Mouse (Mus musculus) embryonic facial prominence, embryonic 10.5 days (tissue): ENCODE measurements around the gene Dus1l. TPM values are rescaled to one million over a fixed set of nuclear protein-coding genes. Genes with fewer than 3 reads are reported as not detected.
A peak's percentile ranks its signal among the peaks of the same experiment; 100 is the strongest.
"Not testable (repeated sequence)": the region's sequence is repeated elsewhere in the genome, so short reads cannot be mapped to it uniquely, and the experiment has no call there.

Experiments used
- DNase-seq: peaks from one replicate; pipeline ENCODE4 v3.0.0-alpha.2; 2017; ENCODE audit warnings: low spot score
- H3K27ac ChIP-seq: fragments of 300-500 bp; sonication (generic); replicated peaks from 2 replicates; pipeline ENCODE4 v1.5.1; 2016; ENCODE audit warnings: mild to moderate bottlenecking
- H3K27me3 ChIP-seq: fragments of 300-500 bp; sonication (generic); replicated peaks from 2 replicates; pipeline ENCODE4 v1.6.1; 2016; ENCODE audit warnings: low read depth, mild to moderate bottlenecking; ENCODE audit not compliant: poor library complexity, severe bottlenecking
- H3K36me3 ChIP-seq: fragments of 300-500 bp; sonication (generic); replicated peaks from 2 replicates; pipeline ENCODE4 v1.6.1; 2016; ENCODE audit warnings: mild to moderate bottlenecking, moderate library complexity
- H3K4me1 ChIP-seq: fragments of 300-500 bp; sonication (generic); 2 replicates; pipeline ENCODE4 v1.6.1; 2016
- H3K4me3 ChIP-seq: fragments of 300-500 bp; sonication (generic); 2 replicates; pipeline ENCODE4 v1.5.1; 2016; ENCODE audit warnings: mild to moderate bottlenecking, moderate library complexity
- H3K9me3 ChIP-seq: fragments of 300-500 bp; sonication (generic); 2 replicates; pipeline ENCODE4 v1.6.1; 2016; ENCODE audit warnings: mild to moderate bottlenecking
- WGBS: fragments of 180-500 bp; shearing (Covaris S2); methylation state at CpG from one replicate; pipeline ENCODE4 v1.1.7; 2016; 5-methylcytosine and 5-hydroxymethylcytosine counted together
- polyA plus RNA-seq: library from polyadenylated mRNA; unstranded; fragments of >200 nt; fragmentation: Nextera tagmentation; extraction: Ambion mirVana; gene quantifications from 2 replicates; pipeline ENCODE4 v1.2.1, GENCODE M21; 2016

Dus1l gene
- polyA plus RNA-seq, 1 experiment from 2014 or later: 96.6 TPM

DNA sequence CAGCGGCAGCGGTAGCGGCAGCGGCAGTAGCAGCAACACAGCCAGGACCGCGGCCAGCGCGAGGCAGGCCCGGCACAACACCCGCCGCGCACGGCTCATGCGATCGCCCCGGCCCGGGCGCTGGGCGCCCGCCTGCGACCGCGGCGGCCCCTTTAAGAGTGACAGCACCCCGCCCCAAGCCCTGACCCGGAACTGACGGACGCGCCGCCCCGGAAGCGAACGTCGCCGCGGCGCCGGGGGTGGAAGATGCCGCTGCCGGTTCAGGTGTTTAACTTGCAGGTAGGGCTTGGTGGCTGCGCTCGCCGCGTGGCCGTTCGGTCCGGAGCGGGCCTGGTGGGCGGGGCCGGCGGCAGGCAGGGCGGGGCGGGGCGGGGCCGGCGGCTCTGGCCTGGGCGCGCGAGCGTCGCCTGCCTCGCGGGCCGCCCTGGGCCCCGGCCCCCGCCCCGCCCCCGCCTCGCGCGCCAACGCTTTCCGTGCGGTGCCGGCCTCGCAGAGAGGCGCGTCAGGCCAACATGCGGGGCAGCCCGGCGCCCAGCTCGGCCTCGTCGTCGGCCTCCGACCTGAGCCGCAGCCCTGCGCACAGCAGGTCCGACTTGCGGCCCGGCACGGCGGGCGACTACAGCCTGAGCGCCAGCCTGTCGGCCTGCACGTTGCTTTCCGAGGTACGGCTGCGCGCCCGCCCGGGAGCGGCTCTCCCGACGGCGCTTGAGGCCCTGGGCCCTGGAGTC lies 12.0 kb downstream of the Dus1l start, which contains the start of the genes Rfng and Gps1:
Gene Rfng, minus strand, starts transcription at position 144 of the 728 bp plus-strand sequence.
Gene Gps1, plus strand, starts transcription at position 209 of the 728 bp plus-strand sequence.
- Histone ChIP-seq H3K36me3 (peaks cover 67% of the 10 kb centered on the region), H3K4me1 (peaks cover 27% of the 10 kb centered on the region), H3K4me3 (peak within 1 kb of the TSS; percentile 99), H3K27me3 (peaks cover 17% of the 10 kb centered on the region), H3K9me3 (no peaks in the 10 kb centered on the region), H3K27ac (peak within 1 kb of the TSS; percentile 87)
- DNase-seq: peak; percentile 89
- under 1% methylated on average over 107 of the region's 107 CpGs for WGBS

DNA sequence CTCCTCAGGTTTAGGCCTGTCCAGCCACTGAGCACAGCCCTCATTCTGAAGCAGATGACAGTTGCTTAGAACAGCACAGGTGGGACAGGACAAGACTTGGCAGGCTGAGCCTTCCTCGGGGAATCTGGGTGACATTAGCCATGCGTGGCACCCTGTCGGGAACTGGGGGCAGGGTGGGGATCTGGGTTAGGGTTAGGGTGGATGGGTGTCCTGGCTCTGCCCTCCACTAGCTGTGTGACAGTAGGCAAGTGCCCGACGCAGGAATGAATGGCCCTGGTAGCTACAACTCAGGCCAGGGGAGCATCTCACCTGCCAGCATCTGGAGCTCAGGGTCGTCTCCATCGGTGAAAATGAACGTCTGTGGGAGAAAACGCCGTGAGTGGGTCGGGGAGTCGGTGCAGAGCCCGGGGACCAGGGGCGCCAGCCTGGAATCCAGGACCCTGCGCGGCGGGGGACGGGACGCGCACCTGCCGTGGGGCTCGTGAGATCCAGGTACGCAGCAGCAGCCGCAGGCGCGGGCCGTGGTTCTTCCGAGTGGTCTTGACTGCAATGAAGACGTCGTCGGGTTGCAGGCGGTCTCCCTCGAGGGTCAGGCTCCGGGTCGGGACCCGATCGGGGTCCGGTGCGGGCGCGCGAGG lies 12.7 kb downstream of the Dus1l start:
- Histone ChIP-seq H3K9me3 (no peaks in the 10 kb centered on the region), H3K27me3 (peaks cover 17% of the 10 kb centered on the region), H3K36me3 (peaks cover 62% of the 10 kb centered on the region), H3K4me3 (peak overlapping the region; percentile 99), H3K4me1 (peaks cover 27% of the 10 kb centered on the region), H3K27ac (peak overlapping the region; percentile 87)
- 2% methylated on average over 42 of the region's 42 CpGs for WGBS
- no peak for DNase-seq

DNA sequence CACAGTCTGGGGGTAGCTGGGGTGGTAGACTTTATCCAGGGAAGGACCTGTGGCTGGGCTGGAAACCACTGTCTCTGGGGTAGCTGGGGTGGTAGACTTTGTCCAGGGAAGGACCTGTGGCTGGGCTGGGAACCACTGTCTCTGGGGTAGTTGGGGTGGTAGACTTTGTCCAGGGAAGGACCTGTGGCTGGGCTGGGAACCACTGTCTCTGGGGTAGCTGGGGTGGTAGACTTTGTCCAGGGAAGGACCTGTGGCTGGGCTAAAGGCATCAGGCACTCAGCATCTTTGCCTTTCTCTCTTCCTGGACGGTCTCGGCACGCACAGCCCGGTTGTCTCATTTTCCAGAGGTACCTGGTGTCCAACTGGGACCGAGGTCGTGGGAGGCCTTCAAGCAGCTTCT lies 14.8 kb downstream of the Dus1l start:
- peaks cover 34% of the 10 kb centered on the region for H3K4me1 ChIP-seq
- H3K27ac ChIP-seq, H3K9me3 ChIP-seq, H3K4me3 ChIP-seq, DNase-seq: not testable (repeated sequence)
- 97% methylated on average over 6 of the region's 6 CpGs for WGBS
- peaks cover 40% of the 10 kb centered on the region for H3K36me3 ChIP-seq
- H3K27me3 ChIP-seq: peaks cover 17% of the 10 kb centered on the region

DNA sequence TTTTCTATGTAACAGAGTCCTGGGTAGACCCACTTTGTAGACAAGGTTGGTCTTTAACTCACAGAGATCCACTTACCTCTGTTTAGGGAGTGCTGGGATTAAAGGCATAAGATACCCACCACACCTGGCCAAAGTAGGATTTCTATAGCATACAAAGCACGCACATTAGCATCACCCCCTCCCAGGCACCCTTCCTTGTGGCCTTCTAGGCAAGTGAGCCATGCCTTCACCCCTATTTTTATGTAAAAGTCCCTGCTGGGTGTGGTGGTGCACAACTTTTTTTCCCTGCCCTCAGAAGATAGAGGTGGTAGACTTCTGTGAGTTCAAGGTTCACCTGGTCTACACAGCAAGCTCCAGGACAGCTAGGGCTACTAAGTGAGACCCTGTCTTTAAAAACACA lies 16.3 kb downstream of the Dus1l start:
- DNase-seq: no peak
- H3K27me3 ChIP-seq: peaks cover 17% of the 10 kb centered on the region
- H3K27ac ChIP-seq: no peak overlapping the region
- peaks cover 27% of the 10 kb centered on the region for H3K36me3 ChIP-seq
- H3K9me3 ChIP-seq: no peaks in the 10 kb centered on the region
- 80% methylated on average over 1 of the region's 1 CpGs for WGBS
- peaks cover 32% of the 10 kb centered on the region for H3K4me1 ChIP-seq
- H3K4me3 ChIP-seq: no peak overlapping the region

DNA sequence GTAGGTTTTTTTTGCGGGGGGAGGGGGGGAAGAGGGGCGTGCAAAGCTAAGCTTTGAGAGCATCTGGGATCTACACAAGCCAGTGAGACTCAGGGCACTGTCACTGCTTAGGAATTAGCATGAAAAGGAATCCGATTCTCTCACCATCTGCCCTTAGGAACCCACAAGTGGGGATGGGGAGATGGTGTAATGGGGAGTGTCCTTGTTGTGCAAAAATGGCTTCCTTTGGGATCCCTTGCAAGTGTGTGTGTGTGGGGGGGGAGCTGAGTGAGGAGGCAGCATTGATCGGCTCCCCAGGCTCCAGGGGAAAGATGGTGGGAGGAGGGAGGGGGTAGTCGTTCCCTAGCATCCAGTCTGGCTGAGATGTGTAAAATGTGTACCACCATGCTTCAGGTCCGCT lies 19.1 kb downstream of the Dus1l start:
- Histone ChIP-seq H3K27ac (no peak overlapping the region), H3K36me3 (peaks cover 20% of the 10 kb centered on the region), H3K9me3 (no peaks in the 10 kb centered on the region), H3K27me3 (peaks cover 1% of the 10 kb centered on the region; the same call in 1 of the 2 replicates), H3K4me1 (peaks cover 18% of the 10 kb centered on the region), H3K4me3 (no peak overlapping the region)
- WGBS: 40% methylated on average over 6 of the region's 6 CpGs
- no peak for DNase-seq

DNA sequence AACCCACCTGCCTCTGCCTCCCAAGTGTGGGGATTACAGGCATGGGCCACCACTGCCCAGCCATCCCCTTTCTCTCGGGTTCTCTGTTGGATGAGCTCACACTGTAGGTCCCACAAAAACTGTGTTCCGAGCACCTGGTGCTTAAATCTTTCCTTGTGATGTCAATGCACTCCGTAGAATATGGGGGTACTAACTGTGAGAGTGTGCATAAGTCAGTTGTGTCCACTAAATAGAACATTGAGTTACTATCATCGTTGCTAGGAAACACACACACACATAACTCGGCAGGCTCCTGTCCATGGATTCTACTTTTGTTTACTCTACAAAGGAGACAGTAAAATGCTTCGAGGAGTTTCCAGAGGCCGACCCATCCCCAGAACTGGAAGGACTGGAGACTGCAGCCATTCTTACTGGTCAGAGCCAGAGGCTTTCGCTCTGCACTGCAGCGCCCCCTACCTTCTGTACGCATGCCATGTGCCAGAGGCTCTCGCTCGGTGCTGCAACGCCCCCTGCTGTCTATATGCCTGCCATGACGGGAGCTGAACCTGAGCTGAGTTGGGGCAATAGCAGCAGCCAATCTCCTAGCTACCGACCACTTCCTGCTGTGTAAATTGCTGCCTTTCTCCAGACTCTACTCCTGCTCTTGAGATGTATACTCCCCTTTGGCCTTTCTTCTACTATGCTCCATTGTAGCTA lies 20.3 kb downstream of the Dus1l start:
- Histone ChIP-seq H3K4me1 (peaks cover 18% of the 10 kb centered on the region), H3K9me3 (no peaks in the 10 kb centered on the region), H3K27me3 (no peaks in the 10 kb centered on the region), H3K4me3 (peak overlapping the region; percentile 9; the same call in 1 of the 2 replicates), H3K27ac (no peak overlapping the region), H3K36me3 (peaks cover 11% of the 10 kb centered on the region)
- peak; percentile 93 for DNase-seq
- 32% methylated on average over 15 of the region's 15 CpGs for WGBS

DNA sequence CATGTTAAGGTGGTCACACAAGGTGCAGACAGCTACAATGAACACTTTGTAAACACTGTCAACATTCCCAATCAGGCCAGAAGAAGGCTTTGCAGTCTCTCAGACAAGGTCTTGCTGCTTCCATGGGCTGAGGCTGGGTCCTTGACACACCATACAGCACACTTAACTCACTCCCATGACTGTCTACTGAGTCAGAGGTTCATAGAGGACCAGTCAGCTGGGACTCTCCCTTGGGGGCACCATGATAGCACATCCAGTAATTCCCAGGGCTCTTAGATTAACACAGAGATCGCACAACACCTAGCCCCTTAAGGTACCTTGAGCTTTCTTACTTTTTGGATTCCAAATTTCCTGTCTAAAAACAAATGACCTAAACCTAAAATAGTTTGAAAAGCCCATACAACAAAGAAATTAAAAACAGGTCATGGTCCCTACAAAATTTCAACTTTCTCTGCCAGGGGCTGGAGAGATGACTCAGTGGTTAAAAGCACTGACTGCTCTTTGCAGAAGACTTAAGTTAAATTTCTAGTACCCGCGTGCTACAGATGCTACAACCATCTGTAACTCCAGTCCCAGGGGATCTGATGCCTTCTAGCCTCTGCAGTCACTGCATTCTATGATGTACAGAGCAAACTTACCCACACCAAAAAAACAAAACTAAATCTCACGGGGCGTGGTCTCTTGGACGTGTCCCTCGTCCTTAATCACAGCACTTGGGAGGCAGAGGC lies 22.6 kb downstream of the Dus1l start:
- no peak for DNase-seq
- Histone ChIP-seq H3K27ac (no peak overlapping the region), H3K9me3 (no peaks in the 10 kb centered on the region), H3K36me3 (no peaks in the 10 kb centered on the region), H3K4me1 (peaks cover 18% of the 10 kb centered on the region), H3K27me3 (no peaks in the 10 kb centered on the region), H3K4me3 (no peak overlapping the region)
- 86% methylated on average over 7 of the region's 7 CpGs for WGBS

DNA sequence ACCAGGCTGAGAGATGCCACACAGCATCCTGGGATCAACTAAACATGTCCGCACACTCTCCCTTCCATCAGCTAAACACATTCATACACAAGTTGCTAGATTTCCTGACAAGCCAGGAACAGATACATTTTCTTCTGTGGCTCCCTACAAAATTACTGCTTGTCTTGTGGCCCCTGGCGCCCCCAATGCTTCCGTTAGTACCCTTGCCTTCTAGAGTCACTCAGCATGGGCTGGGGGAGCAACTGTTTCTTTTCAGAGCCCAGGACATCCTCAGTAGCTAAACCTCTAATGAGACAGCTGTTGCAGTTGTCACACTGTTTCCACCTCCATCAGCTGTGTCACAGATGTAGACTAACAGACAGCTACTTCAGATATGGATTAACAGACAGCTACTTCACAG lies 23.5 kb downstream of the Dus1l start:
- Histone ChIP-seq H3K4me1 (peaks cover 18% of the 10 kb centered on the region), H3K36me3 (no peaks in the 10 kb centered on the region), H3K4me3 (no peak overlapping the region), H3K27me3 (no peaks in the 10 kb centered on the region), H3K27ac (no peak overlapping the region), H3K9me3 (no peaks in the 10 kb centered on the region)
- 82% methylated on average over 3 of the region's 3 CpGs for WGBS
- DNase-seq: no peak

DNA sequence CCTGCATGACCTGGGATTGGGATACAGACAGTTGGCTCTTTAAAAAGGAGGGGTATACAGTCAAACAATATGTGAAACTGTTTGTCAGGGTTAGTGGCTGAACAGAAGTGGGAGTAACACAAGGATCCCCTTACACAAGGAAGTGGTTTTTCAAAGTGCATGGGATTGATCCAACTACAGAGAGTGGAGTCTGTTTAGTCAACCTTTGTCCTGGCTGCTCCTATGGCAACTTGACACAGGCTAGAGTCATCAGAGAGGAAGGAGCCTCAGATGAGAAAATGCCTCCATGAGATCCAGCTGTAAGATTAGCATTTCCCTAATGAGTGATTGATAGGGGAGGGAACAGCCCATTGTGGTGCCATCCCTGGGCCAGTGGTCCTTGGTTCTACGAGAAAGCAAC lies 28.0 kb downstream of the Dus1l start:
- DNase-seq: no peak
- Histone ChIP-seq H3K9me3 (no peaks in the 10 kb centered on the region), H3K4me3 (no peak overlapping the region), H3K4me1 (no peaks in the 10 kb centered on the region), H3K36me3 (no peaks in the 10 kb centered on the region), H3K27ac (no peak overlapping the region), H3K27me3 (peaks cover 14% of the 10 kb centered on the region)
- 78% methylated on average over 1 of the region's 1 CpGs for WGBS

DNA sequence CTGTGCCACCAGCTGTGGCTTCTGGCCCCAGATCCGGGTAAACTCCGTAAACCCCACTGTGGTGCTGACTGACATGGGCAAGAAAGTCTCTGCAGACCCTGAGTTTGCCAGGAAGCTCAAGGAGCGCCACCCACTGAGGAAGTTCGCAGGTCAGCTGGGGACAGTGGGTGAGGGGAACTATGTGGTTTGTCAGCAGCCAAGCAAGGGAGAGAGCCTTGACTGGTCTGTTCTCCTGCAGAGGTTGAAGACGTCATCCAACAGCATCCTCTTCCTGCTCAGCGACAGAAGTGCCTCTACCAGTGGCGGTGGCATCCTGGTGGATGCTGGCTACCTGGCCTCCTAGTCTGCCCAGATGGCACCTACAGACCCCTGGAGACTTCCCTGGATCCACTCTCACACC lies 29.2 kb downstream of the Dus1l start:
- H3K9me3 ChIP-seq, H3K27ac ChIP-seq, DNase-seq, H3K4me3 ChIP-seq, H3K36me3 ChIP-seq, H3K4me1 ChIP-seq: not testable (repeated sequence)
- WGBS: 78% methylated on average over 3 of the region's 7 CpGs
- peaks cover 26% of the 10 kb centered on the region for H3K27me3 ChIP-seq

DNA sequence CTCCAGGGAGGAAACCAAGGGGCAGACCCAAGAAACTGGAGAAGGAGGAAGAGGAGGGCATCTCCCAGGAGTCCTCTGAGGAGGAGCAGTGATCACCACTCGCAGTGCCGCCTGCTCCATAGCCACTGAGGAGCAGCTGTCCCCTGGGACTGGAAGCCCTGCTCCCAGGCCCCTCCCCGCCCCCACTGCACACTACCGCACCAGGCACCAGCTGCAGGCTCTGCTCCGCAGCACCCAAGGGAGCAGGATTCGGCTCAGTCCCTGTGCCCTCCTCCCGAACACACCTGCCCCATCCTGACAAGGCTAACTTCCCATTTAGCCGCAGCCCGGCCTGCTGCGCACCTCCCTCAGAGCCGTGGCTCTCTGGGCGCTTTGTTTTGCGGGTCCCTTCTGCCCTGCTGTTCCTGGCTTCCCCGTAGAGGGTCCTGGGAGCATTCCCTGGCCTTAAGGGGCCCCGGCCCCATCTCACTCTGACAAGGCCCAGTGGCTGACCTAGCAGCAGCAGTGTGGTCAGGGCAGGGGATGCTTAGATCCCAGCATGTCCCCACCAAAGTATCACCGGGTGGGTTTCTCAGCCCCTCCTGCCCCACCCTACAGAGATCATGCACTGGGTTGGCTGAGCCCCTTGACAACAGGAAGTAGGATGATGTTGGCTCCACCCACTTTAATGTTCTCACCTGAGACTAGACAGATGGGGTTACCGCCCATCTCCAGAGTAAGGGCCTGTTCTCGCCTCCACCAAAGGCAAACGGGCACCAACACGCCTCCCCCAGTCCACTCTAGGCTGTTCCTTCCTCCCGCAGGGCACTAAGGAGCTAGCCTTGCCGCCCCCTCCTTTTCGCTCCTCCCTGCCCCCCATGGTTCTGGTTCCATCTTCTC lies 32.8 kb downstream of the Dus1l start:
- peak overlapping the region; percentile 34; the same call in 1 of the 2 replicates for H3K4me3 ChIP-seq
- WGBS: 10% methylated on average over 11 of the region's 23 CpGs
- H3K27ac ChIP-seq, H3K4me1 ChIP-seq, DNase-seq, H3K36me3 ChIP-seq: not testable (repeated sequence)
- peaks cover 21% of the 10 kb centered on the region for H3K9me3 ChIP-seq
- peaks cover 35% of the 10 kb centered on the region for H3K27me3 ChIP-seq
